Mouse (Mus musculus) monocyte, adult 5-6 weeks (primary cell): ENCODE measurements around the gene Gm49320. TPM values are rescaled to one million over a fixed set of nuclear protein-coding genes. Genes with fewer than 3 reads are reported as not detected.
"Not testable (repeated sequence)": the region's sequence is repeated elsewhere in the genome, so short reads cannot be mapped to it uniquely, and the experiment has no call there.

Source experiments
- ATAC-seq: fragments of 153-309, 156-312 bp; replicated peaks from 2 replicates; pipeline ENCODE4 v1.8.0; 2017; ENCODE audit warnings: mild to moderate bottlenecking; ENCODE audit not compliant: low TSS enrichment, insufficient number of reproducible peaks, severe bottlenecking, poor library complexity, low FRiP score
- total RNA-seq: library from RNA; stranded (forward); fragments of 200-1000, 200-491, 200-594 nt; gene quantifications from 3 replicates; pipeline ENCODE4 v1.2.3, GENCODE M21; 2017

Gene Gm49320
- total RNA-seq, 1 experiment from 2014 or later = not detected

GRCm38 (mm10) chr8:4254001-4254400 lies 15.3 kb downstream of the Gm49320 start:
- no peak for ATAC-seq

- ATAC-seq = not testable (repeated sequence)
These were observed 16.8 kb downstream of the Gm49320 start for GRCm38 (mm10) chr8:4255471-4255870.

- no peak for ATAC-seq
These were observed 18.2 kb downstream of the Gm49320 start for GRCm38 (mm10) chr8:4256911-4257310.

GRCm38 (mm10) chr8:4257350-4257749 lies 18.7 kb downstream of the Gm49320 start:
- no peak for ATAC-seq

- ATAC-seq = peak; percentile 57; the same call in 1 of the 2 replicates
These were observed 19.6 kb downstream of the Gm49320 start for GRCm38 (mm10) chr8:4258233-4258632.

- ATAC-seq = no peak
These were observed 20.0 kb downstream of the Gm49320 start for GRCm38 (mm10) chr8:4258678-4259077.

GRCm38 (mm10) chr8:4259125-4259804 lies 20.6 kb downstream of the Gm49320 start, which contains the start of gene Ctxn1:
Ctxn1 (minus strand) TSS chr8:4259274.
- ATAC-seq = peak; percentile 79

GRCm38 (mm10) chr8:4259805-4260170 lies 21.1 kb downstream of the Gm49320 start:
- ATAC-seq = no peak

GRCm38 (mm10) chr8:4263105-4263791 lies 24.6 kb downstream of the Gm49320 start:
- ATAC-seq = no peak

- no peak for ATAC-seq
These were observed 26.7 kb downstream of the Gm49320 start for GRCm38 (mm10) chr8:4265160-4265914.

- ATAC-seq = no peak
These were observed 29.0 kb downstream of the Gm49320 start for GRCm38 (mm10) chr8:4267627-4268026.

- ATAC-seq = no peak
These were observed 30.9 kb downstream of the Gm49320 start for GRCm38 (mm10) chr8:4269609-4270008.

- peak; percentile 98 for ATAC-seq
These were observed 36.8 kb downstream of the Gm49320 start, which contains the start of gene Timm44 for GRCm38 (mm10) chr8:4275275-4276110. Timm44 (minus strand) TSS chr8:4275913.

GRCm38 (mm10) chr8:4276111-4276465 lies 37.4 kb downstream of the Gm49320 start:
- no peak for ATAC-seq

GRCm38 (mm10) chr8:4292738-4293137 lies 54.1 kb downstream of the Gm49320 start:
- ATAC-seq = no peak

GRCm38 (mm10) chr8:4297822-4298221 lies 59.2 kb downstream of the Gm49320 start:
- no peak for ATAC-seq
